Mouse (Mus musculus): Measurements from ENCODE around the gene Snx25.
"Not testable (repeated sequence)": the region's sequence is repeated elsewhere in the genome, so short reads cannot be mapped to it uniquely, and the experiment has no call there.

The Snx25 gene

GRCm38 (mm10) chr8:46137336-46137735 is 14.6 kb downstream of the Snx25 start:
- no peak for DNase-seq (ENCODE audit: low read depth)

- DNase-seq (ENCODE audit: low read depth), result not testable (repeated sequence)
Observed at GRCm38 (mm10) chr8:46135546-46135945, 16.4 kb downstream of the Snx25 start.

- DNase-seq (ENCODE audit: low read depth), result no peak
Observed at GRCm38 (mm10) chr8:46130426-46130825, 21.5 kb downstream of the Snx25 start.

GRCm38 (mm10) chr8:46122498-46122897 is 29.5 kb downstream of the Snx25 start:
- no peak for DNase-seq (ENCODE audit: low read depth)

- no peak for DNase-seq (ENCODE audit: low read depth)
Observed at GRCm38 (mm10) chr8:46119176-46119575, 32.8 kb downstream of the Snx25 start.

- DNase-seq (ENCODE audit: low read depth), result no peak
Observed at GRCm38 (mm10) chr8:46117172-46117571, 34.8 kb downstream of the Snx25 start.

GRCm38 (mm10) chr8:46113421-46114170 is 38.4 kb downstream of the Snx25 start:
- not testable (repeated sequence) for DNase-seq (ENCODE audit: low read depth)

GRCm38 (mm10) chr8:46107690-46108089 is 44.3 kb downstream of the Snx25 start:
- no peak for DNase-seq (ENCODE audit: low read depth)

GRCm38 (mm10) chr8:46103434-46103833 is 48.5 kb downstream of the Snx25 start:
- no peak for DNase-seq (ENCODE audit: low read depth)

GRCm38 (mm10) chr8:46092667-46093360 is 59.1 kb downstream of the Snx25 start:
- no peak for DNase-seq (ENCODE audit: low read depth)

GRCm38 (mm10) chr8:46083141-46083540 is 68.8 kb downstream of the Snx25 start:
- DNase-seq (ENCODE audit: low read depth), result no peak

- no peak for DNase-seq (ENCODE audit: low read depth)
Observed at GRCm38 (mm10) chr8:46081030-46081429, 70.9 kb downstream of the Snx25 start.

- DNase-seq (ENCODE audit: low read depth), result no peak
Observed at GRCm38 (mm10) chr8:46078866-46079265, 73.1 kb downstream of the Snx25 start.

GRCm38 (mm10) chr8:46075223-46075622 is 76.7 kb downstream of the Snx25 start:
- DNase-seq (ENCODE audit: low read depth), result no peak

GRCm38 (mm10) chr8:46073540-46074140 is 78.3 kb downstream of the Snx25 start:
- DNase-seq (ENCODE audit: low read depth), result no peak

- no peak for DNase-seq (ENCODE audit: low read depth)
Observed at GRCm38 (mm10) chr8:46072798-46073197, 79.2 kb downstream of the Snx25 start.

- no peak for DNase-seq (ENCODE audit: low read depth)
Observed at GRCm38 (mm10) chr8:46040260-46040659, 111.7 kb downstream of the Snx25 start.

GRCm38 (mm10) chr8:46039666-46040065 is 112.3 kb downstream of the Snx25 start:
- no peak for DNase-seq (ENCODE audit: low read depth)

- no peak for DNase-seq (ENCODE audit: low read depth)
Observed at GRCm38 (mm10) chr8:46036217-46036616, 115.7 kb downstream of the Snx25 start.

- no peak for DNase-seq (ENCODE audit: low read depth)
Observed at GRCm38 (mm10) chr8:46024392-46024791, 127.6 kb downstream of the Snx25 start.

GRCm38 (mm10) chr8:46022758-46023157 is 129.2 kb downstream of the Snx25 start:
- no peak for DNase-seq (ENCODE audit: low read depth)

- no peak for DNase-seq (ENCODE audit: low read depth)
Observed at GRCm38 (mm10) chr8:46022203-46022602, 129.8 kb downstream of the Snx25 start.

Data from induced T-regulatory cell, adult 2 months (primary cell).